Comparison of ENCODE assay signal across 14 mouse cellular contexts in the genomic region with DNA sequence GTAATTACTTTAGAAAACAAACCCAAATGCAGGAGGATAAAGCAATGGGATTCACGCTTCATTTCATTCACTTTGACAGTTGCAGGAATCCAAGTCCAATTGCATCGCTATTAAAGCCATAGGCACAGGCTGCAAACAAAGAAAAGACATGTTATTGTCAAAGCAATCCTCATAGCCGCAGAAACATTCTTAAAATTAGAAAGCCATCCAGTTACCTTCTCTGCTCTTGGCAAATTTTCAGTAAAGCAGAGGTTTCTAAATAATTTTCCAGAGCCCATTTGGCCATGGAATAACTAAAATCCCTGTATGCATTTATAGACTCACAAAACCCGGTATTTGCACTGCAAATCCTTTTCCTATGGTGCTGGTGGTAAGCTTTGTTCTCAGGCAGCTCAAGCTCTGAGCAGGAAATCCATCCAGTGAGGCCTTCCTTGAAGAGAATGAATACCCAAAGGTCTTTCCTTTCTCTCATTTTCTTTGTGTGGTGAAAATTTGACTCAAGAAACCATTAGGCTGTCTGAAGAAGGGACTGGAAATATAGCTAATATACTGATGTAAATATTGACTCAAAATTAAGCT.
DNase-seq lines count a peak whose midpoint lies in the region; ATAC-seq and TF ChIP-seq lines count a peak whose summit lies in the region.
"Had no signal": no experiment of that assay in that cellular context is flagged by ENCODE, and none has a peak within 500 bp of the region (broad histone marks: within the 10 kb centered on the region; RNA-seq: fewer than 3 reads in every experiment).

No protein-coding gene starts in this region.

- H3K27me3 ChIP-seq in forebrain, embryonic 10.5 days (ENCODE audit: poor library complexity, severe bottlenecking) = no peaks in the 10 kb centered on the region
- no peaks in the 10 kb centered on the region for H3K27me3 ChIP-seq in forebrain, embryonic 13.5 days
- no peaks in the 10 kb centered on the region for H3K27me3 ChIP-seq in hindbrain, embryonic 15.5 days
- H3K27me3 ChIP-seq in midbrain, embryonic 16.5 days (ENCODE audit: control insufficient read depth, insufficient read depth, low read depth, low read length) = no peaks in the 10 kb centered on the region
- H3K27me3 ChIP-seq: Patski had no signal

- H3K27ac ChIP-seq in forebrain, embryonic 10.5 days = peak overlapping the region; percentile 60
- no peak overlapping the region for H3K27ac ChIP-seq in forebrain, embryonic 13.5 days
- H3K27ac ChIP-seq in hindbrain, embryonic 15.5 days (replicated peaks) = peak overlapping the region; percentile 53
- H3K27ac ChIP-seq in midbrain, embryonic 16.5 days (ENCODE audit: low read length) = peak overlapping the region; percentile 58; the same call in 1 of the 2 replicates
- H3K27ac ChIP-seq in gastrocnemius, adult 2 months = no peak overlapping the region
- H3K27ac ChIP-seq: heart, adult 2 months had no signal

- no peak for TF ChIP-seq CTCF in gastrocnemius, adult 2 months (IDR thresholded peaks at IDR 0.05)

- H3K4me1 ChIP-seq in forebrain, embryonic 10.5 days = peaks cover 30% of the 10 kb centered on the region
- peaks cover 6% of the 10 kb centered on the region for H3K4me1 ChIP-seq in forebrain, embryonic 13.5 days
- H3K4me1 ChIP-seq in hindbrain, embryonic 15.5 days (replicated peaks) = peaks cover 6% of the 10 kb centered on the region
- peaks cover 7% of the 10 kb centered on the region for H3K4me1 ChIP-seq in midbrain, embryonic 16.5 days (ENCODE audit: control insufficient read depth, insufficient read depth, low read length)

- no peaks in the 10 kb centered on the region for H3K9me3 ChIP-seq in forebrain, embryonic 10.5 days
- no peaks in the 10 kb centered on the region for H3K9me3 ChIP-seq in forebrain, embryonic 13.5 days (replicated peaks)
- no peaks in the 10 kb centered on the region for H3K9me3 ChIP-seq in hindbrain, embryonic 15.5 days
- no peaks in the 10 kb centered on the region for H3K9me3 ChIP-seq in midbrain, embryonic 16.5 days (replicated peaks; ENCODE audit: control insufficient read depth, low read length, poor library complexity, severe bottlenecking)

- 28% methylated on average over 4 of the region's 4 CpGs for WGBS in forebrain, embryonic 10.5 days
- 15% methylated on average over 4 of the region's 4 CpGs for WGBS in forebrain, embryonic 13.5 days
- WGBS in hindbrain, embryonic 15.5 days = 29% methylated on average over 4 of the region's 4 CpGs
- WGBS in midbrain, embryonic 16.5 days = 6% methylated on average over 4 of the region's 4 CpGs

- H3K9ac ChIP-seq in forebrain, embryonic 13.5 days = no peak overlapping the region
- H3K9ac ChIP-seq in hindbrain, embryonic 15.5 days = no peak overlapping the region
- H3K9ac ChIP-seq in midbrain, embryonic 16.5 days (ENCODE audit: low read depth, low read length) = 0 out of 2 replicates have a peak overlapping the region, but pooled peaks have one; percentile 20
- H3K9ac ChIP-seq: lung, embryonic 14.5 days had no signal

- ATAC-seq in forebrain, embryonic 13.5 days = no peak
- no peak for ATAC-seq in hindbrain, embryonic 15.5 days (ENCODE audit: low FRiP score, low read depth)
- no peak for ATAC-seq in midbrain, embryonic 16.5 days
- ATAC-seq in activated CD4-positive, CD25-positive, alpha-beta regulatory T cell, adult 4 months = no peak
- ATAC-seq: Patski had no signal

- intact Hi-C loops in gastrocnemius, adult 2 months (cut with DNase I) = no loop called here

- no peak overlapping the region for H3K4me3 ChIP-seq in forebrain, embryonic 10.5 days
- H3K4me3 ChIP-seq in forebrain, embryonic 13.5 days = no peak overlapping the region
- H3K4me3 ChIP-seq in hindbrain, embryonic 15.5 days = no peak overlapping the region
- no peak overlapping the region for H3K4me3 ChIP-seq in midbrain, embryonic 16.5 days (ENCODE audit: low read depth, low read length)
- H3K4me3 ChIP-seq in gastrocnemius, adult 2 months = no peak overlapping the region
- H3K4me3 ChIP-seq: erythroblast, embryonic 14.5 days; heart, adult 2 months had no signal

- no peaks in the 10 kb centered on the region for H3K36me3 ChIP-seq in forebrain, embryonic 10.5 days (replicated peaks)
- no peaks in the 10 kb centered on the region for H3K36me3 ChIP-seq in forebrain, embryonic 13.5 days (ENCODE audit: poor library complexity, severe bottlenecking)
- H3K36me3 ChIP-seq in hindbrain, embryonic 15.5 days = no peaks in the 10 kb centered on the region
- H3K36me3 ChIP-seq in midbrain, embryonic 16.5 days (ENCODE audit: control insufficient read depth, insufficient read depth, low read length) = no peaks in the 10 kb centered on the region

- no peak overlapping the region for H3K4me2 ChIP-seq in forebrain, embryonic 13.5 days
- peak overlapping the region; percentile 6; the same call in 1 of the 2 replicates for H3K4me2 ChIP-seq in hindbrain, embryonic 15.5 days
- no peak overlapping the region for H3K4me2 ChIP-seq in midbrain, embryonic 16.5 days (ENCODE audit: low read length)
- H3K4me2 ChIP-seq: lung, embryonic 14.5 days had no signal

- no peak for DNase-seq in forebrain, embryonic 10.5 days (ENCODE audit: extremely low spot score, low spot score)
- peak; percentile 4 for DNase-seq in embryo, embryonic 9.5 days (ENCODE audit: extremely low spot score)
- no peak for DNase-seq in heart, adult 11 months
- DNase-seq in gastrocnemius, adult 2 months = no peak
- DNase-seq: cerebellum, adult 18-20 months; heart, adult 2 months; right cerebral cortex, postnatal 25 days had no signal

Comparison
In these comparisons a context has a peak if more than half of its experiments do, and no peak if none do; other contexts are left out.
1. H3K27ac ChIP-seq: peak in forebrain, embryonic 10.5 days (single experiment), hindbrain, embryonic 15.5 days (single experiment) and midbrain, embryonic 16.5 days (single experiment); none in forebrain, embryonic 13.5 days (single experiment) and gastrocnemius, adult 2 months (single experiment).